Comparison of ENCODE assay signal across 8 mouse cellular contexts in genomic region chr17:21753342-21754208, GRCm38 (mm10). TPM values are rescaled to one million over a fixed set of nuclear protein-coding genes. Genes with fewer than 3 reads are reported as not detected.
DNase-seq lines count a peak whose midpoint lies in the region; ATAC-seq and TF ChIP-seq lines count a peak whose summit lies in the region.

No protein-coding gene starts in this region.

- no peaks in the 10 kb centered on the region for H3K36me3 ChIP-seq in embryonic facial prominence, embryonic 12.5 days
- H3K36me3 ChIP-seq in hindbrain, embryonic 16.5 days (ENCODE audit: control insufficient read depth, insufficient read depth, low read length) = no peaks in the 10 kb centered on the region
- H3K36me3 ChIP-seq in liver, embryonic 14.5 days (replicated peaks; ENCODE audit: control insufficient read depth, insufficient read depth, low read depth) = no peaks in the 10 kb centered on the region

- no peak for DNase-seq in layer of hippocampus, adult 2 months (ENCODE audit: low spot score in 2 of 2)
- no peak for DNase-seq in layer of hippocampus, adult 11-12 months (ENCODE audit: low spot score)
- DNase-seq in liver, embryonic 14.5 days (ENCODE audit: low read depth in 3 of 3, low spot score in 3 of 3) = no peak
- DNase-seq in retina, postnatal 1 day = peak; percentile 30
- DNase-seq in frontal cortex, postnatal 36 days (ENCODE audit: low spot score in 2 of 2) = no peak
- DNase-seq in cerebellum, adult 9-10 months = no peak

- H3K27me3 ChIP-seq in embryonic facial prominence, embryonic 12.5 days = no peaks in the 10 kb centered on the region
- no peaks in the 10 kb centered on the region for H3K27me3 ChIP-seq in hindbrain, embryonic 16.5 days (replicated peaks; ENCODE audit: control insufficient read depth, insufficient read depth, low read length)
- peaks cover 6% of the 10 kb centered on the region; the same call in 1 of the 2 replicates for H3K27me3 ChIP-seq in liver, embryonic 14.5 days (ENCODE audit: control insufficient read depth, insufficient read depth, low read length)

- H3K4me2 ChIP-seq in embryonic facial prominence, embryonic 12.5 days (replicated peaks) = peak overlapping the region; percentile 58
- peak overlapping the region; percentile 69 for H3K4me2 ChIP-seq in hindbrain, embryonic 16.5 days (ENCODE audit: low read length)
- H3K4me2 ChIP-seq in liver, embryonic 14.5 days (ENCODE audit: low read depth) = peak overlapping the region; percentile 23

- H3K4me3 ChIP-seq in layer of hippocampus, adult 2 months = peak overlapping the region; percentile 53
- peak overlapping the region; percentile 35 for H3K4me3 ChIP-seq in embryonic facial prominence, embryonic 12.5 days
- H3K4me3 ChIP-seq in hindbrain, embryonic 16.5 days (ENCODE audit: low read length) = peak overlapping the region; percentile 39
- peak overlapping the region; percentile 9 to 24; a peak in 3 of 4 replicates for H3K4me3 ChIP-seq in liver, embryonic 14.5 days (ENCODE audit: insufficient read depth in 1 of 2, low read depth in 2 of 2, low read length in 2 of 2)

- no peak overlapping the region for H3K27ac ChIP-seq in layer of hippocampus, adult 2 months
- no peak overlapping the region for H3K27ac ChIP-seq in embryonic facial prominence, embryonic 12.5 days
- no peak overlapping the region for H3K27ac ChIP-seq in hindbrain, embryonic 16.5 days (ENCODE audit: low read depth, low read length)
- no peak overlapping the region for H3K27ac ChIP-seq in liver, embryonic 14.5 days

- TF ChIP-seq CTCF in layer of hippocampus, adult 2 months (conservative IDR thresholded peaks at IDR 0.05) = no peak
- TF ChIP-seq CTCF in liver, embryonic 14.5 days (IDR thresholded peaks at IDR 0.05; ENCODE audit: low read depth) = no peak

- TF ChIP-seq EP300 in liver, embryonic 14.5 days (IDR thresholded peaks at IDR 0.05; ENCODE audit: low read depth) = no peak

- H3K4me1 ChIP-seq in embryonic facial prominence, embryonic 12.5 days = no peaks in the 10 kb centered on the region
- peaks cover 3% of the 10 kb centered on the region; the same call in 1 of the 2 replicates for H3K4me1 ChIP-seq in hindbrain, embryonic 16.5 days (ENCODE audit: control insufficient read depth, insufficient read depth, low read depth, low read length)
- H3K4me1 ChIP-seq in liver, embryonic 14.5 days (replicated peaks; ENCODE audit: control insufficient read depth in 2 of 2, insufficient read depth in 2 of 2, low read length in 1 of 2) = no peaks in the 10 kb centered on the region

- WGBS in embryonic facial prominence, embryonic 12.5 days = 12% methylated on average over 20 of the region's 20 CpGs
- WGBS in hindbrain, embryonic 16.5 days = 11% methylated on average over 20 of the region's 20 CpGs
- WGBS in liver, embryonic 14.5 days (ENCODE audit: insufficient replicate concordance) = 12% methylated on average over 20 of the region's 20 CpGs

- no peaks in the 10 kb centered on the region for H3K9me3 ChIP-seq in embryonic facial prominence, embryonic 12.5 days
- H3K9me3 ChIP-seq in hindbrain, embryonic 16.5 days (ENCODE audit: control insufficient read depth, low read length) = no peaks in the 10 kb centered on the region
- H3K9me3 ChIP-seq in liver, embryonic 14.5 days (ENCODE audit: control insufficient read depth, low read length) = no peaks in the 10 kb centered on the region

- ATAC-seq in embryonic facial prominence, embryonic 12.5 days (ENCODE audit: insufficient number of reproducible peaks, insufficient read depth, low FRiP score, low TSS enrichment) = no peak
- ATAC-seq in hindbrain, embryonic 16.5 days = peak; percentile 56
- no peak; the same call in 1 of the 2 replicates for ATAC-seq in liver, embryonic 14.5 days (ENCODE audit: insufficient read depth)

- H3K9ac ChIP-seq in embryonic facial prominence, embryonic 12.5 days = no peak overlapping the region
- H3K9ac ChIP-seq in hindbrain, embryonic 16.5 days (ENCODE audit: low read depth, low read length) = peak overlapping the region; percentile 58
- no peak overlapping the region for H3K9ac ChIP-seq in liver, embryonic 14.5 days (replicated peaks)

RNA-seq across cellular contexts. Expression of gene Zfp229, which starts 23.0 kb away (rescaled TPM):
- total RNA-seq in layer of hippocampus, adult 2 months (2021) = 1 to 10 TPM; 4.5 to 6.6 TPM
- polyA plus RNA-seq in embryonic facial prominence, embryonic 12.5 days (2016; fragmentation: Nextera tagmentation; extraction: Ambion mirVana) = 8.2 and 8.8 TPM in 2 replicates
- 8.2 and 9.6 TPM in 2 replicates for polyA plus RNA-seq in hindbrain, embryonic 16.5 days (2015; fragmentation: Nextera tagmentation; extraction: Ambion mirVana)
- polyA plus RNA-seq in liver, embryonic 14.5 days (2012; rRNA removed) = 0.71 and 1.1 TPM in 2 replicates
- 1.1 and 1.6 TPM in 2 replicates for polyA plus RNA-seq in liver, embryonic 14.5 days (2014; fragmentation: Nextera tagmentation; extraction: Ambion mirVana)

RNA-seq across cellular contexts. Expression of gene Zfp760, which starts 46.0 kb away (rescaled TPM):
- total RNA-seq in layer of hippocampus, adult 2 months (2021) = 1 to 10 TPM; 8.2 to 8.6 TPM
- polyA plus RNA-seq in embryonic facial prominence, embryonic 12.5 days (2016; fragmentation: Nextera tagmentation; extraction: Ambion mirVana) = 17.7 and 20.6 TPM in 2 replicates
- polyA plus RNA-seq in hindbrain, embryonic 16.5 days (2015; fragmentation: Nextera tagmentation; extraction: Ambion mirVana) = 8.8 and 10.7 TPM in 2 replicates
- 2.0 and 4.1 TPM in 2 replicates for polyA plus RNA-seq in liver, embryonic 14.5 days (2012; rRNA removed)
- polyA plus RNA-seq in liver, embryonic 14.5 days (2014; fragmentation: Nextera tagmentation; extraction: Ambion mirVana) = 4.0 and 4.1 TPM in 2 replicates
